Mouse (Mus musculus): ENCODE measurements at regions not wholly inside any gene's neighbourhood (a gene's known extent, or its start where the extent isn't known, plus 50 kb on each side); places are given as distances from the start of the nearest gene placed in this dataset.

DNA sequence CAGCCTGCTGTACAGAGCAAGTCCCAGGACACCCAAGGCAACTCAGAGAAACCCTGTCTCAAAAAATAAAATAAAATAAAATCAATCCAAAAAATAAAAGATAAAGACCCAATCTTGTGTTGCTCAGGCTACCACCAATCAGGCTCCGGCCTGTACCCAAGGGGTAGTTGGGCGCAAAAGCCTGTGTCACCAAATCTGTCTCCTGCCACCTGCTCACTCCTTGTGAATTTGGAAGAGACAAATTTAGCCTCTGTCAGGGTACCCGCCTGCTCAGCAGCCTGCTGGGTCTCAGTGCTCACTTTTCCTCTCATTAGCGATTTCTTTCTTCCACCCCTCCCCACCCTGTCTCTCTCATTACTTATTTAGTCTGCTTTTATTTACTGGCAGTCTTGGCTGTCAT lies 54.6 kb downstream of the Sox4 start:
- WGBS, result 80% methylated on average over 4 of the region's 4 CpGs
- TF ChIP-seq POLR2A (IDR thresholded peaks at IDR 0.05; ENCODE audit: insufficient read depth, low read depth, low read length), result no peak
- no peak for TF ChIP-seq CTCF (IDR thresholded peaks at IDR 0.05; ENCODE audit: insufficient read depth, low read depth, low read length)
- Histone ChIP-seq H3K27ac (ENCODE audit: insufficient read depth, low read depth, low read length) (no peak overlapping the region), H3K4me3 (ENCODE audit: insufficient read depth, low read depth, low read length) (no peak overlapping the region), H3K4me1 (ENCODE audit: control insufficient read depth, insufficient read depth, low read length) (no peaks in the 10 kb centered on the region)

DNA sequence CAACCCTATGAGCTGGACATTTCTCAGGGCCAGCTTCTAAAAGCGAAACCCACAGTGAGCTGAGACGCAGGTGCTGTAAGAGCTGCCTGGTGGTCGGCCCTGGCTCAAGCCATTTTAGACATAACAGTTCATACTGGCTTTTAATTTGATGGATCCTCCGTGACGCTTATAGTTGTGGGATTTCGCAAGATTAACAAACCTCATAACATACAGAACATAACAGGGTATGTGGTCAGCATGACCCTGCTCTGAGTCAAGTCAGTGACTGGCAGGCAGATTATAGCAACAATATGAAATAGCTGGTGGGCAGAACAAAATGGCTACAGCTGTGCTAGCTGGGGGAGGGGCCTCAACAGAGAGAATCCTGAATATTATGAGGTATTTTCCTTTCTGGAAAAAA lies 60.6 kb downstream of the Sox4 start:
- WGBS, result 98% methylated on average over 6 of the region's 6 CpGs
- H3K4me1 ChIP-seq (ENCODE audit: control insufficient read depth, insufficient read depth, low read length), result no peaks in the 10 kb centered on the region
- H3K27ac ChIP-seq (ENCODE audit: insufficient read depth, low read depth, low read length), result no peak overlapping the region
- no peak overlapping the region for H3K4me3 ChIP-seq (ENCODE audit: insufficient read depth, low read depth, low read length)
- TF ChIP-seq POLR2A (IDR thresholded peaks at IDR 0.05; ENCODE audit: insufficient read depth, low read depth, low read length) (no peak), CTCF (IDR thresholded peaks at IDR 0.05; ENCODE audit: insufficient read depth, low read depth, low read length) (no peak)

DNA sequence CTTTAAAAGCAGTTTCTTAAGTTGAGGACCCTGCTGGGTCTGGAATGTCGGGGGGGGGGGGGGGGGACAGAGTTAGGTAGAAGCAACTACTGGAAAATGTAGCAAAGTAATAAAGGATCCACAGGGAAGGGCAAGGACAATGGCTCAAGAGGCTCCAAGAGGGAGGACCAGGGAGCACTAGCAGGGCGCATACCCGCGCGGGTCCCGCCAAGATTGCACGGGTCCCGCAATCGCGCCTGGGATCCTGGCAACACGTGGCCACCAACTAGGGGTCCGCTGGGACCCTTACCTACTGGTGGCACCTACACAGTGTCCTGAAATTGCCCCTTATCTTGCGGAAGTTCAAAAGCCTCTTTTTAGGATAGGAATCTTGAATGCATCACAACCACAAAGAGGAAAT lies 66.4 kb downstream of the Sox4 start:
- no peak overlapping the region for H3K27ac ChIP-seq (ENCODE audit: insufficient read depth, low read depth, low read length)
- TF ChIP-seq POLR2A (IDR thresholded peaks at IDR 0.05; ENCODE audit: insufficient read depth, low read depth, low read length) (no peak), CTCF (IDR thresholded peaks at IDR 0.05; ENCODE audit: insufficient read depth, low read depth, low read length) (no peak)
- peaks cover 13% of the 10 kb centered on the region for H3K4me1 ChIP-seq (ENCODE audit: control insufficient read depth, insufficient read depth, low read length)
- H3K4me3 ChIP-seq (ENCODE audit: insufficient read depth, low read depth, low read length), result no peak overlapping the region
- 41% methylated on average over 13 of the region's 13 CpGs for WGBS

DNA sequence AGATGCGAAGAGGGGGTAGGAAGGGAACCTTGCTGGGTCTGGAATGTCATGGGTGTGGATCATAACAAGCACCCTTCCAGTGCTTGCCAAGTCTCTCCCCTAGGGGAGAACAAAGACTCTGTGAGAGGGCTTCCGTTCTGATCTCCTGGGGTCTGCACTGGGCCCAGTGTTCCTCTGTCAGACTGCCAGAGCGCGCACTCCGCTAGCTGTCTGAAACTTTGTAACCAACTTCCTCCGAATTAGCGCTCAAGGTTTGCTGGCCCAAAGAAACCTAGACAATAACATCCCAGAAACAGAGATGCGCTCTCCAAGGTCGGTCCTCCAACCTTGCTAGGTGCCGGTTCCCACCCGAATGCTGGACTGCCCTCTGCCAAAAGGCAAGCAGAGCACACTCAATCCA lies 66.8 kb downstream of the Sox4 start:
- no peak for TF ChIP-seq POLR2A (IDR thresholded peaks at IDR 0.05; ENCODE audit: insufficient read depth, low read depth, low read length)
- no peak overlapping the region for H3K27ac ChIP-seq (ENCODE audit: insufficient read depth, low read depth, low read length)
- peaks cover 13% of the 10 kb centered on the region for H3K4me1 ChIP-seq (ENCODE audit: control insufficient read depth, insufficient read depth, low read length)
- 58% methylated on average over 11 of the region's 11 CpGs for WGBS
- no peak overlapping the region for H3K4me3 ChIP-seq (ENCODE audit: insufficient read depth, low read depth, low read length)

DNA sequence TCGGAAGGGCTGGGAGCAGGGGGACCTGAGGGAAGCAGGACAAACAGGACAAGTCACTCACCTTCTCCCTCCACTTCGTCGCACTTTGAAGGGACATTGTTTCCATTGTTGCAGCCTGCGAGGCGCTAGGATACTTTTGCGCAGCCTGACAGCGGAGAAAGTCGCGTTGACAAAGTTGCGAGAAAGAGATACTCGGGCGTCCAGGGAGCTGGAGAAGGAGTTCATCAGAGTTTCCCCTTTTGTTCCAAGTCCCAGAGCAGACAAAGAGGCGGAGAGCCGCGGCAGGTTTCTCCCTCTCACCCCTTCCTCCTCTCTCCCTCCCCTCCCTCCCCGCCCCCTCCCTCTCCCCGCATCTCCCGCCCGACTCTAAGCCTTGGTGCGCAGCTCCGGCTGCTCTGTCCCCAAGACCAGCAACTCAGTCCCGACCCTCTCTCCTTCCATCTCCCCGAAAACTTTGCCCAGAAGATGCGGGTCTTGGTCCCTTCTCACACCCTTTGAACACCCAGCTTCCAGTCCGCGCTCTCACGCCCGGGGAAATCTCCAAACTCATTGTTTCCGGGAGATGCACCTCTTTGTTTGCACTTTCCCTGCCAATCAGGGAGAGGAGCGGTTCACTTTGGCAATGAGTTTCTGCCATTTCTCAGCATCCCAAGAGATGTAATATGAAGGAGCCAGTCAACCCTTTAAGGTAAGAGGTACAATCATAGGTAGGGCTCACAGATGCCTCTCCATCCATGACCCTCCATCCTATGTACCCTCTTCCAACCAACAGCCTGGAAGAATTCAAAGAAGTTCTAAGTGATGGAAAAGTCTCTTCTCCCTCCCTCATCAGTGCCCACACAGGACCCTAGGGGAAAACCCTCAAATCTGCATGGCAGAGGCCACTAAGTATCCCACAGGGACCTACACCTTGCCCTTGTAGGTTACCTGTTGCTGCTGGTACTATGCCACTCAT lies 68.2 kb downstream of the Sox4 start:
- Histone ChIP-seq H3K27ac (ENCODE audit: insufficient read depth, low read depth, low read length) (no peak overlapping the region), H3K4me3 (ENCODE audit: insufficient read depth, low read depth, low read length) (peak overlapping the region; percentile 53), H3K4me1 (ENCODE audit: control insufficient read depth, insufficient read depth, low read length) (peaks cover 13% of the 10 kb centered on the region)
- TF ChIP-seq POLR2A (IDR thresholded peaks at IDR 0.05; ENCODE audit: insufficient read depth, low read depth, low read length) (no peak), CTCF (IDR thresholded peaks at IDR 0.05; ENCODE audit: insufficient read depth, low read depth, low read length) (no peak)
- WGBS, result 1% methylated on average over 29 of the region's 30 CpGs

DNA sequence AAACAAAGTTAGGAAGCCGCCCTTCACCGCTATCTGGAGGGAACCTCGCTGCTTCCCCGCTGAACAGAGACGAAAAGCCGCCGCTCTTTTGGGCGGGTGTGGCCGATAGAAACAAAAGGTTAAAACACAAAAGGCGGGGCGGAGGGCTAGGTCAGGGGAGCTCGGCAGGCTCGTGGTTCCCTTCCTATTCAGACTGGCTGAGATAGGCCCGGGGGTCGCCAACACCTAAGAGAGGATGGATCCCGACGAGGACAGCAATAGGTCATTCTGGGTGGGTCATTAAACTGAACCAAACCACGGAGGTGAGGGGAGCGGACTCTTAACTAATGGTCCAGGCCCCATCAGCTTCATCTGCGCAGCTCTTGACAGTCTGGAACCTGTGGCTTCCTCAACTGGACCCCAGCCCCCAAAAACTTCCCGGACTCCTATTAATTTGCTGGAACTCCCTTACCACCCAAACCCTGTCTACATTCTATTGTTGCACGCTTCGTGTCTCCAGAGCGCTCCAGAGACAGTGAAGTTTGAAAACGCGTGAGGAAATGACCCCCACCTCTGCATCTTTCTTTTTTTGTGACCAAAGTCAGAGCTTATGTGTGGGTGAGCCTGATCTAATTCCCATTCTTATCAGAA lies 69.2 kb downstream of the Sox4 start:
- TF ChIP-seq CTCF (IDR thresholded peaks at IDR 0.05; ENCODE audit: insufficient read depth, low read depth, low read length) (no peak), POLR2A (IDR thresholded peaks at IDR 0.05; ENCODE audit: insufficient read depth, low read depth, low read length) (no peak)
- 6% methylated on average over 26 of the region's 26 CpGs for WGBS
- Histone ChIP-seq H3K27ac (ENCODE audit: insufficient read depth, low read depth, low read length) (no peak overlapping the region), H3K4me3 (ENCODE audit: insufficient read depth, low read depth, low read length) (peak overlapping the region; percentile 47), H3K4me1 (ENCODE audit: control insufficient read depth, insufficient read depth, low read length) (peaks cover 15% of the 10 kb centered on the region)

DNA sequence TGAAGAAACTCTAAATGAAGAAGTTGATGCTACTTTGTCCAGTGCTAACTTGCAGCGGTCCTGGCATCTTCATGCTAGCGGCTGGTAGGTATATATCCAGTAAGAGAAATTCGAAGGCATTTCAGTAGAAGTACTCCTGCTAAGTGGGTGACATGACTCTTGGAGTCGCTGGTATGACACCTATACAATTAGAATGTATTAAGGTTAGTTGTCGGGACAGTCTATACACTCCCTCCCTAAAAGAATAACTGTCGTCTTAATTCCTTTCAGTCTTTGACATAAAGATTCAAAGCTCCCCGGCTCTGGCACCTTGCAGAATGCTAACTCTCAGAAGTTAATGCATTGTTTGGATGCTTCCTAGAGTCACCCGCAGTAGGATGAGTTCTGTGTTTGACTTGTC lies 70.1 kb downstream of the Sox4 start:
- Histone ChIP-seq H3K4me3 (ENCODE audit: insufficient read depth, low read depth, low read length) (no peak overlapping the region), H3K27ac (ENCODE audit: insufficient read depth, low read depth, low read length) (no peak overlapping the region), H3K4me1 (ENCODE audit: control insufficient read depth, insufficient read depth, low read length) (peaks cover 15% of the 10 kb centered on the region)
- TF ChIP-seq POLR2A (IDR thresholded peaks at IDR 0.05; ENCODE audit: insufficient read depth, low read depth, low read length) (no peak), CTCF (IDR thresholded peaks at IDR 0.05; ENCODE audit: insufficient read depth, low read depth, low read length) (no peak)
- WGBS, result 69% methylated on average over 8 of the region's 8 CpGs

DNA sequence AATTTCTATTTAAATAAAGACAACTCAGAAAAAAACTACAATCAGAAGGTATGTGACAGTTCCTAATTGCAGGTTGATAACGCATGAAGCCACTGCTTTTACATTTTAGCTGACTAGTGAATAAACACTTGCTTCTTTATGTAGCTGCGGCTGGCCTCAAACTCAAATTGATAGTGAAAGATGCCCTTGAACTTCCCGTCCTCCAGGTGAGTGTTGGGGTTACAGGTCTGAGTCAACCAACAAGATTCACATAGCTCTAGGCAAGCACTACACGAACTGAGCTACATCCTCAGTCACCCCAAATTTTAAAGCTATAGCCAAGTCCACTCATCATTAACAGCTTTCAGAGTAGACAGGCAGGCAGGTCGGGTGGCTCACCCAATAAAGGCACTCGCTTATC lies 72.6 kb downstream of the Sox4 start:
- TF ChIP-seq POLR2A (IDR thresholded peaks at IDR 0.05; ENCODE audit: insufficient read depth, low read depth, low read length), result no peak
- TF ChIP-seq CTCF (IDR thresholded peaks at IDR 0.05; ENCODE audit: insufficient read depth, low read depth, low read length), result no peak
- H3K4me1 ChIP-seq (ENCODE audit: control insufficient read depth, insufficient read depth, low read length), result peaks cover 10% of the 10 kb centered on the region
- H3K27ac ChIP-seq (ENCODE audit: insufficient read depth, low read depth, low read length), result no peak overlapping the region
- 49% methylated on average over 6 of the region's 6 CpGs for WGBS
- no peak overlapping the region for H3K4me3 ChIP-seq (ENCODE audit: insufficient read depth, low read depth, low read length)

DNA sequence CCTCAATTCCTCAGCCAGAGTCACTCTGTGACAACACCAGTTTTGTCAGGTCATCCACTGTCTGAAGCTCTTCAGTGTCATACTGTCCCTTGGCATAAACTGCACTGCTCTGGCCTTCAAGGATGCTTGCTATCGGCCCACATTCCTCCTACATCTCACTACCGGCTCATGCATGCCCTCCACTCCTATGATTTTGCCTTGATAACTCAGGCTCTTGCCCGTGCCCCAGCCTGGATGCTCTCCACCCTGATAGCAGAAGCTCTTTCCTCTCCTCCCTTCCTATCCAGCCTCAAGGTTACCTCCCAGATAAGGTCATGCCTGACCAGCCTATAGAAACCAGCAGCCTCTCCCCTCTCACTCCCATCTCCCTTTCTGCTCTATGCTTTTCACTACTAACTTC lies 74.8 kb downstream of the Sox4 start:
- TF ChIP-seq CTCF (IDR thresholded peaks at IDR 0.05; ENCODE audit: insufficient read depth, low read depth, low read length), result no peak
- TF ChIP-seq POLR2A (IDR thresholded peaks at IDR 0.05; ENCODE audit: insufficient read depth, low read depth, low read length), result no peak
- Histone ChIP-seq H3K4me3 (ENCODE audit: insufficient read depth, low read depth, low read length) (no peak overlapping the region), H3K27ac (ENCODE audit: insufficient read depth, low read depth, low read length) (no peak overlapping the region), H3K4me1 (ENCODE audit: control insufficient read depth, insufficient read depth, low read length) (0 out of 2 replicates have a peak, but pooled peaks cover 3% of the 10 kb centered on the region)
- 84% methylated on average over 3 of the region's 3 CpGs for WGBS

All from olfactory bulb, adult 2 months (tissue).